Mouse (Mus musculus) ovary, adult 2 months (tissue): ENCODE results near the gene Gm32802. TPM values are rescaled to one million over a fixed set of nuclear protein-coding genes. Genes with fewer than 3 reads are reported as not detected.

Experiments
- polyA plus RNA-seq: library from polyadenylated mRNA; depleted of rRNA; stranded (reverse); fragments of >200 nt; gene quantifications from 2 replicates; pipeline ENCODE4 v1.2.3, GENCODE M21; 2012; rRNA removed

The Gm32802 gene
- 0.06 TPM in 1 of 2 replicates, not detected in the other for polyA plus RNA-seq

GRCm38 (mm10) chr10:118258388-118258787, at the start of gene Gm32802:
TSS of gene Gm32802 (plus strand) at chr10:118258688.

DNA sequence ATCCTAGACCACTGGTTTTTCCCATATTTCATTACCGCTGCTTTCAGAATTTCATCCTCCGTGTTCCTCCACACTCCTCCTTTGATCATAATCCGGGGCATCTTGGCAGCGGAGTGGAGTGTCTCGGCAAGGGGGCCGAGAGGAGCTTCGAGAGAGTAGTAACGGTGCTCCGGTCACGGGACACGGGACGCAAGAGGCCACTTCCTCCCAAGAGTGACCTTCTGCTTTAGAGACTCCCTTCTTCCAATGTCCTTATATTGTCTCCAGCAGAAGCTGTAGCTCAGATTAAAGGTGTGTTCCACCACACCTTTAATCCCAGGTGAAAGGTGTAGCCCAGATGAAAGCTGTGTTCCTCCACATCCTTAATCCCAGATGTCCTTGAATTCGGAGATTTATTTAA, 17.8 kb upstream of the Gm32802 start, which contains the start of gene Gm32717:
Gene Gm32717 (minus strand): TSS at position 101 of the 400 bp plus-strand sequence.

GRCm38 (mm10) chr10:118294938-118295337, 36.5 kb downstream of the Gm32802 start, which contains the start of gene Iltifb:
TSS of gene Iltifb (minus strand) at chr10:118295038.

Other genes starting within 250 kb of the Gm32802 start
- 4.8 and 6.4 TPM in 2 replicates for gene Mdm1, start 116.9 kb upstream of the Gm32802 start, polyA plus RNA-seq
- not detected in 2 replicates for gene Il22, start 53.7 kb upstream of the Gm32802 start, polyA plus RNA-seq
- gene Gm32717, start 17.9 kb upstream of the Gm32802 start, polyA plus RNA-seq, result 0.06 TPM in 1 of 2 replicates, not detected in the other
- gene Iltifb, start 36.4 kb downstream of the Gm32802 start, polyA plus RNA-seq, result not detected in 2 replicates
- gene Gm9040, start 68.3 kb downstream of the Gm32802 start, polyA plus RNA-seq, result not detected in 2 replicates
- gene Gm9044, start 73.7 kb downstream of the Gm32802 start, polyA plus RNA-seq, result not detected in 2 replicates
- gene Gm9045, start 79.1 kb downstream of the Gm32802 start, polyA plus RNA-seq, result not detected in 2 replicates
- gene Gm9046, start 84.6 kb downstream of the Gm32802 start, polyA plus RNA-seq, result not detected in 2 replicates
- gene Gm9048, start 90.0 kb downstream of the Gm32802 start, polyA plus RNA-seq, result not detected in 2 replicates
- gene Gm9049, start 95.4 kb downstream of the Gm32802 start, polyA plus RNA-seq, result not detected in 2 replicates
- gene Ifng, start 182.4 kb downstream of the Gm32802 start, polyA plus RNA-seq, result not detected in 2 replicates